Mouse (Mus musculus): ENCODE measurements around the gene Psen2.

Psen2 gene

DNA sequence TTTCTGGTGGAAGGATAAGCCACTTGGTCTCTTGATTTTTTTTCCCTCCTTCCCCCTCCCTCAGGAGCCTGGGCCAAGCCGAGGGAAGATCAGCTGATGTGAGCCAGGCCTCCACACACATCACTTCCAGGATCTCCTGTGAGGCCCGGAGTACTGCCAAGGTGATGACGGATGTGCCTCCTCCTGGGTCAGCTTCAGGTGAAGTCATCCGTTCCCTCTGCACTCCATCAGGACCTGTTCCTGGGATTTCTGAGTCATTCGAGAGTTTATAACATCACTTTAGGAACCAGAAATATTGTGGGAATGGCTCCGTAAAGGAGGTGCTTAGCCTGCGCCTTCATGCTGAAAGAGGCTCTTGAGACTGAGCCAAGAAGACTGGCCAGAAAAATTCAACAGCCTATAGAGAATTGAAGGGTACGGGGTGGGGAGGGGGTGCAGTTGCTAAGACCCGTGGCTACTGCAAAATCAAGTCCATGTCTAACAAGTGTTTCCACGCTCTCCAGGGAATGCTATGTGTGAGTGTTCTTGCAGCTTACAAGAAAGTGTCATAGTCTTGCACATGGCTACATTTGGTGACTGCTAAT, 11.6 kb upstream of the Psen2 start:
- in situ Hi-C loops (cut with MboI, MseI) = loop anchor here (5.0 kb wide), 2 partner anchors 37 to 147 kb away; no protein-coding TSS in a partner anchor

DNA sequence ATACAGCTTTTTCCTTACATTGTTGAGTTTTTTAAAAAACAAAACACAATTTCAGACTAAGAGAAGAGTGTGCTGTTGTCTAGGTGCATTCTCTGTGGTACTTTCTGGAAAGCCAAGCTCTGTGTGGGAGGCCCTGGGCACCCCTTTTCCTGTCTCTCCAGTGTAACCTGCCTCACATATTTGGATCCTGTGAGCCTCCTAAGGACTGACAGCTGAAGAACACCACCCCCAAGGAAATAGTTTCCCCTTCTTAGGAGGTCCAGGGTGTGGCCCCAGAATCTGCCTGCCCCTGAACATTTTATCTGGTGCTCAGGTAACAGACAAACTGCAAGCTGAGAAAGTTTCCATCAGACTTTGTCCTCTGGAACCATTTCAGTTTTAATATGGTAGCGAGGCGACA, 5.8 kb upstream of the Psen2 start:
- in situ Hi-C loops (cut with MboI, MseI) = no loop called here

DNA sequence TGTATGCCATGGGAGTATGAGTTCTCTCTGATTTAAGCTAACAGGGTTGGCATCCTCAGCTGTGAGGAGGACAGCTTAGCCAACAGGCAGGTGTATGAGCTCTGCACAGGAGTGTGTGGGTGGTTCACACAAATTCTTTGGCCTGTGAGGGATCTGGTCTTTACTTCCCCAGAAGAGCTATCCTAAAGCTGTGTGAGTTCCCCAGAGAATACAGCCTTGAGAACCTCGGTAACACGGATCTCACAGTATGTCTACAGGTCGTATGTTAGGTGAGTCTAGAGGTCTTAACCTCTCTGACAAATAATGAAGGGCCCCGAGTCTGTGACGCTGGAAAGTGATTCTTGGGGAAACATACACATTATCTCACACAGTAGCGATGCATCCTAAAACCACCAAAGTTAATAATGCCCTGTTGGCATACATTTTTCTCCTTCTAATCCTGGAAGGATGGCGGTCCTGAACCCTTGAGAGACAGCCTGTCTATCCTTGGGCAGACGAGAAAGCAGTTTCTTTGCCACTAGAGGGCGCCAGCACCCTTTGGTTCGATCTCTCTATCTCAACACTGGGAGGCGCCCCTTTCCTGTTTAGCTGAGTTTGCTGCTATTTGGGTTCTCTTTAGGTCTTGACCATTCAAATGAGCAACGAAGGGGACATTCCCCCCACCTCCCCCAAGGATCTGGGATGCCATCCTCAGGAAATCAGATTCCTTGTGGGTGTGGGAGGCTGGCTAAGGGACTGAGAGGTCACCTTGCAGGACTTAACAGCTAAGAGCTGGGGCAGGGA, 5.2 kb upstream of the Psen2 start:
- in situ Hi-C loops (cut with MboI, MseI) = no loop called here

DNA sequence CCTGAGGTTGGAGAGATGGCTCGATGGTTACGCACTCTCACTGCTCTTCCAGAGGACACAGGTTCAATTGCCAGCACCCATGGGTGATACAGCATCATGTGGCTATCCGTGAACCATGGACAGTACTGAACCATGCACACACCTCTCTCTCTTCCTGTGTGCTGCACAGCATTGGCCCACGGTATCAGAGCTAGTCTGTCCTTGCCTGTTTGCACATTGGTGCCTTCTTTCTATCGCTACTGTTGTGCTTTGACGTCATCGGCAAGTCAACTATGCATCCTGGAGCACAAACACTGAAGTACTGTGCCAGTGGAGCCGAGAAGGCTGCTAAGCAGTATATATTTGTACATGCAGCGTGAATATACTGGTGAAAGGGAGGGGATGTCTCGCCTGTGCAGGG, 3.9 kb upstream of the Psen2 start:
- in situ Hi-C loops (cut with MboI, MseI) = no loop called here

DNA sequence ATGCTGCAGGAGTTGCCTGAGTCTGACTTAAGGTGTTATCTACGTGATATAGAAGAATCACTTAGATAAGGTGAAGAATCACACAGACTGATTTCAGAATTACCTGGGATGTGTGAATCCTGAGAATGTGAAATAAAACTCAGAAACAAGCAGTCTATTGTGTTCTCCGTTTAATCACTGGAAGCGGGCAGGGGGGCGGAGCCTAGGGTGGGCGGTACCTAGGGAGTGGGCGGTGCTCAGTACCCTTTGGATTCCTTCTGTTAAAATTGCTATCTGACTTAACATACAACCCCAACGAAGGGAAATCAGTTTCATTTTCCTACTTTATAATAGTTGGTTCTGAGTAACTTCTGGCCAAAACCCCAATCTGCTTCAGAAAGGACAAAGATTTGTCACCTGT, 2.2 kb upstream of the Psen2 start:
- in situ Hi-C loops (cut with MboI, MseI) = no loop called here

DNA sequence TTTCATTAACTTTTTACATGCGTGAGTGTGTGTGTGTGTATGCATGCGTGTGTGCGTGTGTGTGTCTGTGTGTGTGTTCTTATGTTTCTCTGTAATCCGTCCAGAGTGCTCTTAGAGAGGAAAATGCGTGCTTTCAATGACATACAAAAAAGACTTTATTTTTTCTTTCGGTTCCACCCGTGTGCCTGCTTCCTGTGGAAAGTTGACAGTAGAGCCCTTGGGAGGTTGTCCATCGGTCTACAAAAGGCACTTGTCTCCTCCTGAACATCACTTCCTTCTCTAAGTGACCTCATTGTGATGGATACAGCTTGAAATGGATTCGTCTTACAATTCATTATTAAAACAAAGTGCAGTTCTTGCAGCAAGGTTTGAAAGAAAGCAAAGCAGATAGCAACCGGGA, 1.6 kb upstream of the Psen2 start:
- in situ Hi-C loops (cut with MboI, MseI) = no loop called here

DNA sequence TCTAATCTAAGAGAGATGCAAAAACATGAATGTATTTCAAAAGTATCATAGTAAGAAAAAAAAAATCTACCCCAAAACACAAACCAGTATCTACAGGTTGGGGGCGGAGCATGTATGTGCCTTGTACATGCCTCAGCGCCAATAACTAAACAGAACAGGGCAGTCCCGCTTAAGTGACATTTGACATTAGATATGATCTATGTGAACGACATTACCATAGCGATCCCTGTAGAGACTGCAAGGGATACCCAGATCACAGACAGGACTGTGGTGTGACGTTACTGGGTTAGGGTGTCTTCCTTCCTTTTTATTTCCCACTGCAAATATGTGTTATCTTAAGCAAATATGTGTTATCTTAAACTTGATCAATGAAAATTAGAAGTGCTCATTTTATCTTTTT, 1.2 kb upstream of the Psen2 start:
- in situ Hi-C loops (cut with MboI, MseI) = no loop called here

DNA sequence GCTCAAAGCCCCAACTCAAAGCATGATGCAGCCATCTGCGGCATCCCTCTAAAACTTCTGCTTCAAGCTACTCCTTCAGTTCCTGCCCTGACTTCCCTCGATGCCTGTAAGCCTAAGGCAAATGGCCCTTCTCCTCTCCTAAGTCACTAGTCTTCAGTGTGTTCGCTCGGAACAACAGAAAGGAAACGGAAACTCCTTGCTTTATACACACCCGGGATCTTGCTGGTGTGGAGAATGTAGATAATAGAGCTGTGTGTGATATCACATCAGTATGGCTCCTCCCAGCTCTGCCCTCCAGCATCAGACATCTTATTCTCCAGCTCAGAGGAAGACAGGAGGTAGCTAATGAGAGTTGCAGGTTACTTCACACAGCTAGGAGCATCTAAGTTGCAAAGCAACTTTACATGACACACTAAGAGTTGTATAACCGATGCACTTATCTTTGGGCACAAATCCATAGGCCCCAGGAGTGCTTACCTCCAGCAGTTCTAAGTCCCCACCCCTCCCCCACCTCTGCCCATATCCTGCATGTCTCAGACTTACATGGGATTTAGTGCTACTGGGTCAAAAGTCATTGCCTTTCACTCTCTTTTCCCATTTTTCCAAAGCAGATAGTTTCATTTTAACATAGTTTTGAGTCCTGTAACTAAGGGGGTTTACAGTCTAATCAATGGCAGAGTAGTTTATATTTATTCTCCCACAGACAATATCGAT, 1.2 kb downstream of the Psen2 start:
- in situ Hi-C loops (cut with MboI, MseI) = no loop called here

DNA sequence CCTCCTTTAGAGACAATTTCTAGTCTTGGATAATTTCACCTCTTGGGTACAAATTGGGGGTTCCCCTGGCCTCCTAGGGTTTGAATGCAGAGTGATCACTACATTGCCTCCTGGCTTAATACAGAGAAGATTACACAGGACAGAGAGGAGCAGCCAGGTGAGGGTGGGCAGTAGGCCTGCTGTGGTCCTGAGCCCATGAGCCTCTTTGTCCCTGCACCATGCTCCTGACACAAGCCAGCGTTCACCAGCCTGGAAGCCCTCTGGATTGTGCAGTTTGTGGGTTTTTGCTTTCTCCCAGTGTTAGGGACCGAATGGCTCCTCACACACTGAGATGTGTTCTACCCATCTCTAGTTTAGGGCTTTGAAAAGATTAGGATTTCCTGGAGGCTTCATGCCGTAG, 1.8 kb downstream of the Psen2 start:
- in situ Hi-C loops (cut with MboI, MseI) = no loop called here

DNA sequence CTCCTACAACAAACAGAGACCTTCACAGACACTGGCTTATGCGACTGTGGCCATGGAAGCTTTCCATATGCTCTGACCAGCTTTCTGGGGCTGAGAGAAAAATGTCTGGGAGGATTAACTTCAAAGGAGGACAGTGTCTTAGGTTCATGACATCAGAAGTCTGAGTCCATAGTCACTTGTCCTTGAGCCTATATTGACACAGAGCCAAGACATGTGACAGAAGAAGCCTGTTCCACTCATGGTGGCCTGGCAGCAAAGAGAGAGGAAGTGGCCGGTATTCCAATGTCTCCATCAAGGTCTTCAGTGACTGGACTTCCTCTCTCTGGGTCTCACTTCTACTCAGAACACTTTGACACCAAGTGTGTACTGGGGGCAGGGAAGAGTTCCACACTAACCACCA, 2.4 kb downstream of the Psen2 start:
- in situ Hi-C loops (cut with MboI, MseI) = no loop called here

DNA sequence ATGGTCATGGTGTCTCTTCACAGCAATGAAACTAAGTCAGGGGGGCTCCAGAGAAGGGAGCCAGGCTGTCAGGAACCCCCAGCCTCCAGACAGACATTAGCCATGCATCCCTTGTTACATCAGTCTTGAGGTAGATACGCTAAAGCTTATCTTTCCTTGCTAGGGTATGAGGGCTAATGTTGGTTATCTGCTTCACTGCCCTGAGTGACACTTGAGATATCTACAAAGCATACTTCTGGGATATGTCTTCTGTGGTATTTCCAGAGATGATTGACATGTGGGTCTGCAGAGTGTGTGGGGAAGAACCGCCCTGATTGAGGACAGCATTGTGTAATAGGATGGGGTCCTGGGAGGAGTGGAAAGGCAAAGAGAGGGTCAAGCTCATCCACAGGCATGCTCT, 3.5 kb downstream of the Psen2 start:
- in situ Hi-C loops (cut with MboI, MseI) = no loop called here

DNA sequence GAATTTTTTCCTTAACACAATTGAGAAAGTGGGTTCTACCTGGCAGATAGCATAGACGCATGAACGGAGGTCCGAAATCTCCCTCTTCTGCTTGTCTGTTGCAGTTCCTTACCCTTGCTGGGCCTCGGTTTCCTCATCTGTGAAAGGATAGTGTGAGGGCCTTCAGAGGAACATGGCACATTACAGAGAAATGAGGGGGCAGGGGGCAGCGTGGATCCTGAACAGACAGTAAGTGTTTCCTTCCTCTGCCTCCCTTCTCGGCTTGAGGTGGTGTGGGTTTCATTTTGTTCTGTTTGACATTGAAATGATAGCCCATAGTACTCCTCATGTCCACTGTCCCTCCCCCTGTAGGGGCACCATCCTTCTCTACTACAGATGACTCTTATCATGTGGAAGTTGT, 5.8 kb downstream of the Psen2 start:
- in situ Hi-C loops (cut with MboI, MseI) = no loop called here

DNA sequence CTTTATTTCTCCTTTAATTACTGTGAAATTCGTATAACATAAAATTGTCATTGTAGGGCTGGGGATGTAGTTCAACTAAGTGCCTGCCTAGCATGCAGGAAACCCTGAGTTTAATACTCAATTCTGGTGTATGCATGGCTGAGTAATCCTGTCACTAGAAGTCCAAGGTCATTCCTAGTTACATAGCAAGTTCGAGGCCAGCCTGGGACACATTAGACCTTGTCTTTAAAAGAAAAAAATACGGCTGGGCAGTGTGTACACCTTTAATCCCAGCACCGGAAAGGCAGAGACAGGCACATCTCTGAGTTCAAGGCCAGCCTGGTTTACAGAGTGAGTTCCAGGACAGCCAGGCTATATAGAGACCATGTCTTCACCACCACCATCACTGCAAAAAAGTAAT, 6.4 kb downstream of the Psen2 start:
- in situ Hi-C loops (cut with MboI, MseI) = no loop called here

DNA sequence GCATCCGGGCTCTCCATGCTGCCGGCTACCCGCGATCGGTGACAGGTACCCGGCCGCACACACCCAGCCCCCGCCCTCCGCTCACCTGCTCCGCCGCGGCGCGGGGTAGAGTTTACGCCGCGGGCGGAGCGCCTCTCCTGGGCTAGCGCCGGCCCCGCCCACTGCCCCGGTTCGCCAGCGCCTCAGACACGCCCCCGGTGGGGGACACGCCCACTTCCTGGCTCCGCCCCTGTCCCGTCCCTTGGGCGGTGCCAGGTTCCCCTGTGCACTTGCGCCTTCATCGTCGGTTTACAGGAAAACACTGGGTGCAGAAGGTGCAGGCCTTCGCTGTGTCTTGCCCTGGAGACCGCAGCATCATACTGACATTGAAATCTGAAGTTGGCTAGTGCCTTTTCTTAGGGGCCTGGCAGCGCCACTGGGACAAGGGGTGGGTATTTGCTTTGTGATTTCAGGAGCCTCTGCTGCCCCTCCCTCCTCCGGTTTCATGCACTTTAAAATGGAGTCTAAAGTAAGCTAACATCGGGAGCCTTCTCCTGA, 7.0 kb downstream of the Psen2 start:
- in situ Hi-C loops (cut with MboI, MseI) = no loop called here

DNA sequence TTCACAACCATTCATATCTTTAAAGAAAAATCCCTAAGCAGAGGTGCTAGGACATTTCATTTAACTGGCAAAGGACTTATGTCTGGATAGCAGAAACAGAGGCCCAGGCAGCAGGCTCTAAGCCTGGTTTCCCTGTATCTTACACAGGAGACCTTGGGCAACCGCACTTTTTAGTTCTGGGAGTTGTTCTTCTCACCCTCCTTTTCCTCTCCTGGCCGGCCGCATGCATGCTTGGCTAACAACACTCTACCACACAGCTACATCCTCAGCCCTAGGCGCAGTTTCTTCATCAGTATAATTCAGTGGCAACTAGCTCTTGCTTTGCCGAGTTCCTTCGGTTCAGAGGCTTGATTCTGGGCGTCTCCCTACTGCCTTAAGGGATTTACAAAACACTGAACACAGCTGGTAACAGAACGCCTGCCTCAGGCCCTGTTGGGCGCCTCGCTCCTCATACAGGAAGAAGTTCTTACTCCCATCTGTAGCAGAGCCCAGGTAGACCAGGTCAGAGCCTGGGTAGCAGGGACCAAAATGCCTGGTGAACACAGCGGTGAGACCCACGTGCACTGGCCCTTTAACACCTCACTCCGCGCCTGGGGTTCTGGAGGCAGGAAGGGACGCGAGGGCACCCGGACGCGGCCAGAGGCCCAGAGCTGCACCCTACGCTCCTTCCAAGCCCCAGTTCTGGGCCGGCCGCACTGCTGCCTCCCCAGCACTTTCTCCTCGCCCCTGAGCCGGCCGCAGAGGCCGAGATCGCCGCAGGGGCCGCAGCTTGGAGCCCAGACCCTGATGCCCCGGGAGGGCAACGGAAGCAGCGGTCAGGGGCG, 7.7 kb downstream of the Psen2 start:
- in situ Hi-C loops (cut with MboI, MseI) = no loop called here

DNA sequence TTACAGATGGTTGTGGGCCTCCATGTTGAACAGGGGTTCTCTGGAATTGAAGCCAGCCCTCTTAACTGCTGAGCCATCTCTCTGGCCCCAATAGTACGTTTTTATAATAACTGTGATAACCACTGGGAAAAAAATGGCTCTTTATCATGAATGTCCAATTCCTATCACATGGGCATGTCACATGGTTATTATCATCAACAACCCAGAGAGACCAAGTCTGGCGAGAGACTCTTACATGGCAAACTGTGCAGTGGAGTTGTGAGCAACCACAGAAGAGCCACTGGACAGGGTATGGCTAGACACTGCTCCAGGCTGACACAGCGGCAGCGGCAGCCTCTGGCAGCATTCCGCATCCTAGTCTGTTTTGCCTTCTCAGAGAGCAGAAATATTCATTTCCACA, 8.9 kb downstream of the Psen2 start:
- in situ Hi-C loops (cut with MboI, MseI) = no loop called here

DNA sequence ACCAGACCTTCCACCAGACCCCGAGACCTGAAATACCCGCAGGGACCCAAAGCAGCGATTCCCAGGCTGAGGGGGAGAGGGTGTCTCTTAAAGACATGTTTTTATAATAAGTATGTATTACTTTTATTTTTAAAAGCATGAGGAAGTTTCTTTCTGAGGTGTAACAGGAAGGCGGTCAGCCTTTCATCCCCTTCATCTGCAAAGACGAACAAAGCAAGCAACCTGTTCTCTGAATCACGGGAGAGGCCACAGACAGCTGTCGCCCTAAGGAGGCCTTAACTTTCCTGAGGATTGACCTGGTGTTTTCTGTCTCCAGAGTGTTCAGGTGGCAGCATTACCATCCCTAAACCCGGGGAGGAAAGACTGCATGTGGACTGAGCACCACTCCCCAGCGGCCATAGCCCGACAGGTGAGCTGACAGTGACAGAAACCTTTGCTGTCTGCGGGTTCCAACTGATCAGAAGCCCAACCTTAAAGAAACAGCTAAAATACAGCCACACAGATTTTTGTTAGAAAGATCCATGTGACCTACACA, 10.5 kb downstream of the Psen2 start:
- in situ Hi-C loops (cut with MboI, MseI) = no loop called here

DNA sequence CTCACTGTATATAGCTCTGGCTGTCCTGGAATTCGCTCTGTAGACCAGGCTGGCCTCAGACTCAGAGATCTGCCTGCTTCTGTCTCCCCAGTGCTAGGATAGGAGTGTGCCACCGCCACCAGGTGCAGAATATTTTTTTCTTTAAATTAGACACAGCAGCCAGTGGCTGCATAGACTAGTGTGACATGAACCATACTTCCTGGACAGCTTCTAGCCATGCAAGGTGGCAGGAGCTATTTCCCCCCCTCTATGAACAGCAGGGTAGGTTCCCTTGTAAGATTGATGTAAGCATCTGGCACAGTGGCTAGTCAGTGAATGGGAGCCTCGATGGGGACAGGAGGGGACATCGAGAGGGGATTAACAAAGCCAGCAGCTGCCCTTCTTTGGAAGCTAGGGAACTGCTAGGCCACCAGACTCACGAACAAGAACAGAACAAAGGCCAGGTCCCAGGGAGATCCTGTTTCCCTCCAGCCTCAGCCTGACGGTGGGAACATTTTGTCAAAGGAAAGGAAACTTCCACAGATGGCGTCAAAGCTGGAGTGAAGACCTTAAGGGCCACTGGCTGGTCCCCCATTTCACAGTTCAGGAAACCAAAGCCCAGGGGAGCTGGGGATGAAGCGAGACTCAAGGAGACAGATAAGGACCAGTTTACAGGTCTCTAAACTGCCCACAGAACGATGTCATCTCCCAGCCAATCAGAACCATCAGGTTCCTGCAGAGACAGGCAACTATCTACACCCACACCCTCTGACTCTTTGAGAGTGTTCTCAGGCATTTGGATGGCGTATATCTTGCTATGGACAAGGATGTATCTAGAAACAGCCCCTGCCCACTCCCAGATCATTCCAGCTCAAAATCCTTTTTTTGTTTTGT, 11.8 kb downstream of the Psen2 start:
- in situ Hi-C loops (cut with MboI, MseI) = no loop called here

DNA sequence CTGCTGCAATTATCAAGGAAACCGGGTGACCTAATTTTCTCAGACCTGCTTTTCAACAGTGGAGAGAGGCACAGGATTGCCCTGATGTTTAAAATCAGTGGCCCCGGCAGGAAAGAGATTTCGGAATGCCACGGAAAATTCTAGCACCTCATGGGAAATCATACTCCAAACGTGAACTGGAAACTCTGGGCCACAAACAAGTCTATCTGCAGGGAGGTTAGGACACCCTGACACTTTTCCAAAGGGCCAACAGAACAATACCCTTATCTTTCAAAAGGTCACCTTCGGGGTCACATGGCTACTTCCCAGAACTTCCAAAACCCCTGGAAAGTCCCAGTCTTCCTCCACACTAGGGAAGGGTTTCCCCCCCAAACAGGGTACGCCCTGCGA, 12.8 kb downstream of the Psen2 start:
- in situ Hi-C loops (cut with MboI, MseI) = no loop called here

DNA sequence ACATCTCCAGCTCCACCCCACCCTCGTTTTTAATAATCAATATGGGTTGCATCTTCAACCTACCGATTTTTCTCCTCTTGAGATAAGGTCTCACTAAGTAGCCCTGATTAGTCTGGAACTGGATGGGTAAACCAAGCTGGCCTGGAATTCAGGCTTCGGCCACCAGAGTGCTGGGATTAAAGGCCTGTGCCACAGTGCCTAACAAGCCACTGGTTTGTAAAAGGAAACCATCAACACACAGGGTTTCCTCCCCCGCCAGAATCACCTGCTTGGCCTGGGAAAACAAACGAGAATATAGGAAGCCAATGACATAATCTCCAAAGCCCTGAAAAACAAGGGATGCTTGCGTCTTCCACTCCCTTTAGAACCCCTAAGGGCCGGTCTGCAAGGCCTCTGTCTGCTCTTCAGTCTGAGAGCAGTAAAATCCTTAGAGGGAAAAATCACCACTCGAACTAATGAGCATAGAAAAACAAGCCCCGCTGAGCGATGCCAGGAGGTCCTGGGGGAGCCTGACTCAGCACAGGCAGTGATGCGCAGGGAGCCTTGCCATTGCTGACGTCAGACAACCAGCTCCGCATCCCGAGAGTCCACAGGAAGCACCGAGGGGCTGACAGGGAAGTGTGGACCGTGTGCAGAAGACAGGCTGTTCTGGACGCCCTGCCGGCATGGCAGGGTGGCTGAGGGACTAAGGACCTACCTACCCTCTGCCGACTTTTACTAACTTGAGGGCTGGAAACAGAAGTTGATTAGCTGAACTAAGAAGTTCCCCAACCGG, 13.4 kb downstream of the Psen2 start:
- in situ Hi-C loops (cut with MboI, MseI) = no loop called here

All from T-helper 2 cell (primary cell).